Mouse (Mus musculus): ENCODE results near the gene Slc2a10. TPM values are rescaled to one million over a fixed set of nuclear protein-coding genes. Genes with fewer than 3 reads are reported as not detected.
A peak's percentile ranks its signal among the peaks of the same experiment; 100 is the strongest.

Slc2a10 gene
- total RNA-seq, 2 experiments from 2014 or later, result 1.2 TPM

GRCm38 (mm10) chr2:165484152-165484551 is 19.4 kb upstream of the Slc2a10 start:
- no peak for DNase-seq (ENCODE audit: extremely low spot score in 1 of 2, low spot score in 2 of 2)
- intact Hi-C loops (cut with DNase I), result no loop called here
- TF ChIP-seq CTCF (IDR thresholded peaks at IDR 0.05), result no peak
- Histone ChIP-seq H3K4me3 (no peak overlapping the region), H3K27ac (no peak overlapping the region)

GRCm38 (mm10) chr2:165485826-165486225 is 17.8 kb upstream of the Slc2a10 start:
- no peak for TF ChIP-seq CTCF (IDR thresholded peaks at IDR 0.05)
- peak overlapping the region; percentile 4; the same call in 1 of the 2 replicates for H3K27ac ChIP-seq
- no peak for DNase-seq (ENCODE audit: extremely low spot score in 1 of 2, low spot score in 2 of 2)
- no peak overlapping the region for H3K4me3 ChIP-seq
- intact Hi-C loops (cut with DNase I), result loop anchor here (5.0 kb wide), 1 partner anchor 79 kb away; no protein-coding TSS in a partner anchor

- no peak overlapping the region for H3K4me3 ChIP-seq
- no peak for TF ChIP-seq CTCF (IDR thresholded peaks at IDR 0.05)
- no peak for DNase-seq (ENCODE audit: extremely low spot score in 1 of 2, low spot score in 2 of 2)
- intact Hi-C loops (cut with DNase I), result loop anchor here (5.0 kb wide), 1 partner anchor 79 kb away; no protein-coding TSS in a partner anchor
- H3K27ac ChIP-seq, result peak overlapping the region; percentile 4; the same call in 1 of the 2 replicates
These were observed 17.2 kb upstream of the Slc2a10 start for GRCm38 (mm10) chr2:165486401-165486800.

GRCm38 (mm10) chr2:165486881-165487535 is 16.6 kb upstream of the Slc2a10 start:
- Histone ChIP-seq H3K27ac (no peak overlapping the region; the same call in 1 of the 2 replicates), H3K4me3 (no peak overlapping the region)
- intact Hi-C loops (cut with DNase I), result loop anchor here (1.0 to 5.0 kb wide), 4 partner anchors 80 to 417 kb away; no protein-coding TSS in a partner anchor
- peak; percentile 58 to 69 for DNase-seq (ENCODE audit: extremely low spot score in 1 of 2, low spot score in 2 of 2)
- peak; percentile 90 for TF ChIP-seq CTCF (IDR thresholded peaks at IDR 0.05)

- DNase-seq (ENCODE audit: extremely low spot score in 1 of 2, low spot score in 2 of 2), result peak; percentile 83 to 85
- TF ChIP-seq CTCF (IDR thresholded peaks at IDR 0.05), result no peak
- H3K4me3 ChIP-seq, result peak within 1 kb of the TSS; percentile 89
- intact Hi-C loops (cut with DNase I), result no loop called here
- peak within 1 kb of the TSS; percentile 89 for H3K27ac ChIP-seq
These were observed 10.7 kb upstream of the Slc2a10 start, which contains the start of gene Trp53rka for GRCm38 (mm10) chr2:165492648-165493553. Trp53rka (minus strand) TSS chr2:165493324.

- no peak for TF ChIP-seq CTCF (IDR thresholded peaks at IDR 0.05)
- peak in 1 of 2 experiments; percentile 52 for DNase-seq (ENCODE audit: extremely low spot score in 1 of 2, low spot score in 2 of 2)
- intact Hi-C loops (cut with DNase I), result no loop called here
- Histone ChIP-seq H3K4me3 (peak overlapping the region; percentile 89), H3K27ac (peak overlapping the region; percentile 89)
These were observed 9.9 kb upstream of the Slc2a10 start for GRCm38 (mm10) chr2:165493587-165494210.

- DNase-seq (ENCODE audit: extremely low spot score in 1 of 2, low spot score in 2 of 2), result no peak
- Histone ChIP-seq H3K4me3 (no peak overlapping the region), H3K27ac (peak overlapping the region; percentile 89; the same call in 1 of the 2 replicates)
- intact Hi-C loops (cut with DNase I), result no loop called here
- TF ChIP-seq CTCF (IDR thresholded peaks at IDR 0.05), result no peak
These were observed 9.1 kb upstream of the Slc2a10 start for GRCm38 (mm10) chr2:165494495-165494894.

GRCm38 (mm10) chr2:165496251-165496650 is 7.3 kb upstream of the Slc2a10 start:
- intact Hi-C loops (cut with DNase I), result no loop called here
- DNase-seq (ENCODE audit: extremely low spot score in 1 of 2, low spot score in 2 of 2), result peak; percentile 51 to 81
- H3K27ac ChIP-seq, result no peak overlapping the region
- peak; percentile 61 for TF ChIP-seq CTCF (IDR thresholded peaks at IDR 0.05)
- no peak overlapping the region for H3K4me3 ChIP-seq

- intact Hi-C loops (cut with DNase I), result no loop called here
- no peak for DNase-seq (ENCODE audit: extremely low spot score in 1 of 2, low spot score in 2 of 2)
- TF ChIP-seq CTCF (IDR thresholded peaks at IDR 0.05), result no peak
These were observed 5.8 kb upstream of the Slc2a10 start for GRCm38 (mm10) chr2:165497706-165498275.

GRCm38 (mm10) chr2:165498816-165499215 is 4.8 kb upstream of the Slc2a10 start:
- DNase-seq (ENCODE audit: extremely low spot score in 1 of 2, low spot score in 2 of 2), result no peak
- Histone ChIP-seq H3K4me3 (no peak overlapping the region), H3K27ac (no peak overlapping the region)
- TF ChIP-seq CTCF (IDR thresholded peaks at IDR 0.05), result no peak
- intact Hi-C loops (cut with DNase I), result no loop called here

More at GRCm38 (mm10) chr2:165497706-165498275, 5.8 kb upstream of the Slc2a10 start:
- H3K27ac ChIP-seq, result no peak overlapping the region
- no peak overlapping the region for H3K4me3 ChIP-seq

GRCm38 (mm10) chr2:165509686-165510085 is 6.1 kb downstream of the Slc2a10 start:
- Histone ChIP-seq H3K4me3 (no peak overlapping the region), H3K27ac (peak overlapping the region; percentile 37)
- TF ChIP-seq CTCF (IDR thresholded peaks at IDR 0.05), result no peak
- intact Hi-C loops (cut with DNase I), result no loop called here
- DNase-seq (ENCODE audit: extremely low spot score in 1 of 2, low spot score in 2 of 2), result no peak

Data from left cerebral cortex, adult 2 months (tissue).